Comparison of ENCODE assay signal across 20 mouse cellular contexts in the genomic region with DNA sequence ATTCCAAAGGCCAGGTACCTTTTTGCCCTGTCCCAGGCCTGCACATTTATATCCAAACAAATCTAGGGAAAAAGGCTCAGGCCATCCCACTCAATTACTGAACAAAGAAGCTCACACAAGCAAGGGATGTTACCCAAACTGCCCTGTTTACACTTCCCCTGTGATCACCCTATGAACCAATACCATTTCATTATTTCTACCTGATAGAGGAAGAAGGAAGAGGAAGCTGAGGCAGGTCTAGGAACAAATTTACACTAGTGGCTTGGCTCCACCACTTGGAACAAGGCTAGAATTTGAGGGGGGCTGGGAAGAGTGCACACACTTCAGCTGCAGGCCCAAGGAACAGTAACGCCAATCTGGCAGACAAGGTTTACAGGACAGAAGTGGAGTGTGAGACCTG. TPM values are rescaled to one million over a fixed set of nuclear protein-coding genes. Genes with fewer than 3 reads are reported as not detected.
A peak's percentile ranks its signal among the peaks of the same experiment; 100 is the strongest.
DNase-seq lines count a peak whose midpoint lies in the region; ATAC-seq and TF ChIP-seq lines count a peak whose summit lies in the region.
"Had no signal": no experiment of that assay in that cellular context is flagged by ENCODE, and none has a peak within 500 bp of the region (broad histone marks: within the 10 kb centered on the region; RNA-seq: fewer than 3 reads in every experiment).

No protein-coding gene starts in this region.

- peaks cover 6% of the 10 kb centered on the region for H3K79me2 ChIP-seq in MEL (ENCODE audit: control insufficient read depth, insufficient read depth, low read length, poor library complexity)

- H3K9ac ChIP-seq in MEL (ENCODE audit: control insufficient read depth, low read depth, low read length, poor library complexity, severe bottlenecking), result no peak overlapping the region
- H3K9ac ChIP-seq: embryonic facial prominence, embryonic 13.5 days; forebrain, embryonic 12.5 days; forebrain, embryonic 15.5 days; hindbrain, embryonic 12.5 days; hindbrain, embryonic 15.5 days had no signal

- DNase-seq in MEL (ENCODE audit: low read depth, low spot score), result no peak
- DNase-seq in lung, postnatal 4 days, result no peak
- no peak for DNase-seq in frontal cortex, postnatal 10 days (ENCODE audit: low spot score in 2 of 2)
- DNase-seq in cerebellum, adult 9-10 months, result no peak
- DNase-seq: cerebellum, adult 18-20 months; cerebellum, adult 9-11 months; cerebellum, postnatal 25 days; embryo, embryonic 11 days; gastrocnemius, postnatal 36 days had no signal

- H3K4me1 ChIP-seq in E14TG2a.4 (replicated peaks; ENCODE audit: low read depth, low read length), result peaks cover 92% of the 10 kb centered on the region
- no peaks in the 10 kb centered on the region; a peak in 1 of 4 replicates for H3K4me1 ChIP-seq in MEL (ENCODE audit: control insufficient read depth in 1 of 2, insufficient read depth in 2 of 2, low read length in 2 of 2)

- H3K27me3 ChIP-seq in E14TG2a.4 (ENCODE audit: insufficient read depth, low read length), result no peaks in the 10 kb centered on the region
- H3K27me3 ChIP-seq in MEL (ENCODE audit: control insufficient read depth in 1 of 2, insufficient read depth in 2 of 2, low read length in 2 of 2), result no peaks in the 10 kb centered on the region
- H3K27me3 ChIP-seq: embryonic facial prominence, embryonic 13.5 days; forebrain, embryonic 12.5 days; forebrain, embryonic 15.5 days; hindbrain, embryonic 12.5 days; hindbrain, embryonic 15.5 days; Patski had no signal

- TF ChIP-seq CTCF in E14TG2a.4 (conservative IDR thresholded peaks at IDR 0.05; ENCODE audit: low read length) (no peak), MEL (IDR thresholded peaks at IDR 0.05 in 2 of 3, conservative IDR thresholded peaks at IDR 0.05 in 1 of 3; ENCODE audit: control insufficient read depth in 1 of 3, insufficient read depth in 1 of 3, low read depth in 2 of 3, low read length in 3 of 3, poor library complexity in 1 of 3, severe bottlenecking in 1 of 3) (no peak)

- ATAC-seq in granulocyte monocyte progenitor cell, adult 5-6 weeks (replicated peaks; ENCODE audit: poor library complexity, severe bottlenecking), result peak; percentile 53
- peak; percentile 31; the same call in 1 of the 2 replicates for ATAC-seq in neutrophil, adult 5-6 weeks (ENCODE audit: extremely low read depth, insufficient number of reproducible peaks, low FRiP score, poor library complexity, severe bottlenecking)
- ATAC-seq: forebrain, embryonic 15.5 days had no signal

- H3K36me3 ChIP-seq in E14TG2a.4 (ENCODE audit: insufficient read depth, low read length) (peaks cover 65% of the 10 kb centered on the region), MEL (ENCODE audit: control insufficient read depth in 1 of 2, insufficient read depth in 2 of 2, low read length in 2 of 2) (peaks cover 0 to 5% of the 10 kb centered on the region in 2 experiments; a peak in 2 of 4 replicates)

- no peak for TF ChIP-seq POLR2A in MEL (IDR thresholded peaks at IDR 0.05; ENCODE audit: control insufficient read depth in 1 of 2, insufficient read depth in 1 of 2, low read depth in 1 of 2, low read length in 2 of 2, poor library complexity in 1 of 2)

- no peak for TF ChIP-seq RAD21 in MEL (IDR thresholded peaks at IDR 0.05; ENCODE audit: low read depth, low read length)

- no peak overlapping the region for H3K27ac ChIP-seq in MEL (ENCODE audit: control insufficient read depth, low read depth, low read length)
- H3K27ac ChIP-seq: embryonic facial prominence, embryonic 10.5 days; embryonic facial prominence, embryonic 13.5 days; forebrain, embryonic 12.5 days; forebrain, embryonic 15.5 days; hindbrain, embryonic 12.5 days; hindbrain, embryonic 15.5 days had no signal

- no peak for TF ChIP-seq EP300 in MEL (IDR thresholded peaks at IDR 0.05; ENCODE audit: low read depth in 1 of 2, low read length in 2 of 2)

- H3K4me3 ChIP-seq in E14TG2a.4 (replicated peaks; ENCODE audit: low read length), result peak overlapping the region; percentile 59
- H3K4me3 ChIP-seq in MEL (ENCODE audit: control insufficient read depth in 1 of 2, insufficient read depth in 1 of 2, low read depth in 2 of 2, low read length in 2 of 2), result no peak overlapping the region
- H3K4me3 ChIP-seq: embryonic facial prominence, embryonic 10.5 days; embryonic facial prominence, embryonic 13.5 days; erythroblast, embryonic 14.5 days; forebrain, embryonic 12.5 days; forebrain, embryonic 15.5 days; hindbrain, embryonic 12.5 days; hindbrain, embryonic 15.5 days had no signal

- no peaks in the 10 kb centered on the region for H3K9me3 ChIP-seq in E14TG2a.4 (ENCODE audit: low read length)
- H3K9me3 ChIP-seq in MEL (replicated peaks; ENCODE audit: insufficient read depth, low read length), result no peaks in the 10 kb centered on the region
- H3K9me3 ChIP-seq: embryonic facial prominence, embryonic 10.5 days; embryonic facial prominence, embryonic 13.5 days; forebrain, embryonic 12.5 days; forebrain, embryonic 15.5 days; hindbrain, embryonic 12.5 days; hindbrain, embryonic 15.5 days had no signal

TF ChIP-seq in MEL, 35 proteins besides CTCF, POLR2A, EP300 and RAD21:
- TF ChIP-seq TBP (IDR thresholded peaks at IDR 0.05; ENCODE audit: low read depth, low read length) (0 out of 2 replicates have a peak, but pooled peaks have one; percentile 0), MAZ (IDR thresholded peaks at IDR 0.05; ENCODE audit: low read depth, low read length) (no peak)

RNA-seq across cellular contexts. Expression of a gene that starts 6.7 kb away (rescaled TPM):
- 3.4 and 4.0 TPM in 2 replicates for total RNA-seq in MEL (2012; rRNA removed)
- polyA plus RNA-seq in MEL (2012; ENCODE audit: insufficient read depth in 1 of 2, insufficient read length in 2 of 2, low read depth in 1 of 2, low replicate concordance in 2 of 2, missing spikeins in 1 of 2), result 10 to 100 TPM in 1 of 2 experiments, not detected in 1; 10.0 TPM
- total RNA-seq in granulocyte monocyte progenitor cell, adult 5-6 weeks (2014; fragmentation: Nextera tagmentation), result 8.6 and 13.2 TPM in 2 replicates
- 3.9 and 4.8 TPM in 2 replicates for total RNA-seq in granulocyte monocyte progenitor cell, adult 5-6 weeks (2017)
- total RNA-seq in neutrophil, adult 5-6 weeks (2017), result 28.5 and 29.7 TPM in 2 replicates

RNA-seq across cellular contexts. Expression of a gene that starts 42.3 kb away (rescaled TPM):
- 6.3 TPM in 2 replicates for total RNA-seq in MEL (2012; rRNA removed)
- polyA plus RNA-seq in MEL (2012; ENCODE audit: insufficient read depth in 1 of 2, insufficient read length in 2 of 2, low read depth in 1 of 2, low replicate concordance in 2 of 2, missing spikeins in 1 of 2), result 10 to 100 TPM in 1 of 2 experiments, not detected in 1; 15.0 TPM
- 21.3 and 29.3 TPM in 2 replicates for total RNA-seq in granulocyte monocyte progenitor cell, adult 5-6 weeks (2014; fragmentation: Nextera tagmentation)
- total RNA-seq in granulocyte monocyte progenitor cell, adult 5-6 weeks (2017), result 11.0 and 19.0 TPM in 2 replicates
- total RNA-seq in neutrophil, adult 5-6 weeks (2017), result 59.8 and 81.4 TPM in 2 replicates
